Mouse (Mus musculus): Measurements from ENCODE around the gene Ssh3.

The Ssh3 gene

GRCm38 (mm10) chr19:4214071-4214770, 54.8 kb downstream of the Ssh3 start, which contains the start of the genes Clcf1 and AC109138.7:
Gene Clcf1 (plus strand): TSS chr19:4214238.
Gene AC109138.7 (plus strand): TSS chr19:4214357.
- no peak for DNase-seq

DNA sequence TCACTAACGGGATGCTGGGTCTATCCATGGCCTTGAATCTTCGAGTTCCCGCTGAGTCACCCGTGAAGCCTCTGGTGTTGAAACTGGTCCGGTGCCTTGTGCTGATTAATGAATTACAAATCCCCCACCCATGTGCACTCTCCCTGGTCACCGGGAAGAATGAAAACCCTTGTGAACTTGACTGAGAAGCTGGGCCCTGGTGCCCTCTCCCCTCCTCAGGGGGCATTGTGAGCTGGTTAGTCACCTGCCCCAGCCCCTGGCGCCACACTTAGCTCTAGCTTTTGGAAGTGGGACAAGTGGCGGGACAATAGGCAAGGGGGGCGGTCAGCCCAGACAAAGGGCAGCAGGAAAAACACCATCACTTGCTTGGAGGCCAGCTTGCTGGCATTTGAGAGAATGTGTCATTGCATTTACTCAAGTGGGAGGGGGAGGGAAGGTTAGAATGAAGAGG, 55.4 kb downstream of the Ssh3 start:
- no peak for DNase-seq

DNA sequence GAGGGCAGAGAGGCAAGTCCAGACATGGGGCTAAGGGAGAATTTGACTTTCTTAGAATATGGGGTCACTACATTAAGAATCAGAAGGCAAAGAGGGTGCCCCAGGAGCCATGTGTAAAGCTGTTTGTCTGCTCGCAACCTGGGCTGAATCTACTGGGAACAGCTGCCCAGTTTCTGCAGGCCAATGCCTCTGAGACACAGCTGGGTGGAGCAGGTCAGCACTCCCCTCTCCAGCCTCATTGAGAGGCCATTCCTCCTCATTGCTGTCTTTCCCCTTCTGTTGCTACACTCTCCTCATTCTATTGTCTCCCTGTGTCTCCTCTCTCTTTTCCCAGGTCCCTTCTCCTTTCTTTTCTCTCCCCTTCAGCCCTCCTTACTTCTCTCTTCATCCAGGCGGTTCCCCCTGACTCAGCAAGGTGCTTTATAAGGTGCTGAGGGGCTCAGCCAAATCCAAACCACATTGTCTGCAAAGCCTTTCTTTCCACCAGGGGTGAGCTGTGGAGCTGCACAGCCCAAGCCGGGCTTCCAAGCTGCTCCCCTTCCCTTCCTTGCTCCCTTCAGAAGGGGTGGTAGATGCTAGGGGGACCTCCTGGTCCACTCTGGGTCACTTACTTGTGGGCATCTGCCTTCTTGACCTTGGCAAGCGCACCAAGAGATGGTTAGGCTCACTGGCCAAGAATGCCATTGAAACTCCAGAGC, 56.9 kb downstream of the Ssh3 start:
- DNase-seq, result no peak

All from cerebellum, adult 9-11 months (tissue).